Mouse (Mus musculus) limb, embryonic 14.5 days (tissue): ENCODE measurements around the gene Ptpn9. TPM values are rescaled to one million over a fixed set of nuclear protein-coding genes. Genes with fewer than 3 reads are reported as not detected.

ENCODE experiments used
- ATAC-seq: fragments of 200-750 bp; cut with Nextera tagmentation; 2 replicates; pipeline ENCODE4 v1.8.0; 2017; ENCODE audit warnings: low read depth, moderate number of reproducible peaks, moderate TSS enrichment; ENCODE audit not compliant: low FRiP score
- DNase-seq: peaks from one replicate; pipeline ENCODE4 v3.0.0-alpha.2; 2015; ENCODE audit warnings: low spot score
- H3K27ac ChIP-seq: fragments of 300-500 bp; sonication (generic); replicated peaks from 2 replicates; pipeline ENCODE4 v1.5.1; 2014; ENCODE audit warnings: low read depth, mild to moderate bottlenecking, low read length, moderate library complexity, mixed read lengths
- H3K27me3 ChIP-seq: fragments of 300-500 bp; sonication (generic); 2 replicates; pipeline ENCODE4 v1.6.1; 2014; ENCODE audit warnings: low read length, mixed read lengths; ENCODE audit not compliant: control insufficient read depth, insufficient read depth
- H3K36me3 ChIP-seq: fragments of 300-500 bp; sonication (generic); 2 replicates; pipeline ENCODE4 v1.6.1; 2014; ENCODE audit warnings: mild to moderate bottlenecking, low read length, moderate library complexity, mixed read lengths; ENCODE audit not compliant: control insufficient read depth, insufficient read depth
- H3K4me1 ChIP-seq: fragments of 300-500 bp; sonication (generic); 2 replicates; pipeline ENCODE4 v1.6.1; 2014; ENCODE audit warnings: antibody characterized with exemption, low read length, mixed read lengths; ENCODE audit not compliant: control insufficient read depth, insufficient read depth
- H3K4me2 ChIP-seq: fragments of 300-500 bp; sonication (generic); replicated peaks from 2 replicates; pipeline ENCODE4 v1.6.1; 2014; ENCODE audit warnings: low read depth, mild to moderate bottlenecking, low read length, moderate library complexity; ENCODE audit not compliant: severe bottlenecking
- H3K4me3 ChIP-seq: fragments of 300-500 bp; sonication (generic); replicated peaks from 2 replicates; pipeline ENCODE4 v1.5.1; 2014; ENCODE audit warnings: low read length
- H3K9ac ChIP-seq: fragments of 300-500 bp; sonication (generic); 2 replicates; pipeline ENCODE4 v1.6.1; 2014; ENCODE audit warnings: mild to moderate bottlenecking, low read depth, low read length, moderate library complexity; ENCODE audit not compliant: severe bottlenecking
- H3K9me3 ChIP-seq: fragments of 300-500 bp; sonication (generic); 2 replicates; pipeline ENCODE4 v1.6.1; 2016; ENCODE audit warnings: low read length; ENCODE audit not compliant: control insufficient read depth
- POLR2A ChIP-seq: fragments of 200-500 bp; IDR thresholded peaks from 2 replicates; pipeline ENCODE4 v1.8.0; 2012; ENCODE audit warnings: inconsistent platforms, mild to moderate bottlenecking, moderate library complexity, borderline replicate concordance; ENCODE audit not compliant: insufficient read depth, insufficient read length; ENCODE audit errors: extremely low read depth
- WGBS: fragments of 180-500 bp; shearing (Covaris S2); extraction: QIAGEN DNeasy Blood & Tissue Kit; methylation state at CpG from one replicate; pipeline ENCODE4 v1.1.7; 2014; 5-methylcytosine and 5-hydroxymethylcytosine counted together
- polyA plus RNA-seq, 2 experiments: library from polyadenylated mRNA; depleted of rRNA in 1 of 2; stranded (reverse) in 1 of 2; unstranded in 1 of 2; fragments of >200 nt; fragmentation: Nextera tagmentation in 1 of 2; extraction: Ambion mirVana in 1 of 2; gene quantifications; 2 replicates each; pipeline versions ENCODE4 v1.2.1 to v1.2.3; 2012 to 2014

The Ptpn9 gene
- polyA plus RNA-seq, 2 experiments: 38.3 to 41.8 TPM

DNA sequence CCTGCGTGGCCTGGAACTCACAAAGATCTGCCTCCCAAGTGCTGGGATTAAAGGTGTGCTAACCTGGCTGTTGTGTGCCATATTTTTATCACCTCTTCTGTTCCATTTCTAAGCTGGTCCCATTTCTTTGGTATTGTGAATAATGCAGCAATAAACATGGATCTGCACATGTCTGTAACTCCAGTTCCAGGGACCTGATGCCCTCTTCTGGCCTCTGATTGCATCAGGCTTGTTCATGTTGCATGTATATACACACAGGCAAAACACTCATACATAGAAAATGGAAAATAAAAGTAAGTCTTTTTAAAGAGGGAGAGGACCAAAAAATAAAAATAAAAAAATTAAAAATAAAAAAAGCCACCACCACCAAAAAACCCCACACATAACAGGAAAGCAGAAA lies 41.2 kb upstream of the Ptpn9 start:
- Histone ChIP-seq H3K4me3 (no peak overlapping the region), H3K36me3 (0 out of 2 replicates have a peak, but pooled peaks cover 10% of the 10 kb centered on the region), H3K4me2 (no peak overlapping the region), H3K9me3 (no peaks in the 10 kb centered on the region), H3K9ac (no peak overlapping the region), H3K27me3 (no peaks in the 10 kb centered on the region), H3K27ac (no peak overlapping the region), H3K4me1 (peaks cover 12% of the 10 kb centered on the region)
- no peak for TF ChIP-seq POLR2A
- no peak for ATAC-seq
- WGBS: 93% methylated on average over 1 of the region's 1 CpGs
- no peak for DNase-seq

DNA sequence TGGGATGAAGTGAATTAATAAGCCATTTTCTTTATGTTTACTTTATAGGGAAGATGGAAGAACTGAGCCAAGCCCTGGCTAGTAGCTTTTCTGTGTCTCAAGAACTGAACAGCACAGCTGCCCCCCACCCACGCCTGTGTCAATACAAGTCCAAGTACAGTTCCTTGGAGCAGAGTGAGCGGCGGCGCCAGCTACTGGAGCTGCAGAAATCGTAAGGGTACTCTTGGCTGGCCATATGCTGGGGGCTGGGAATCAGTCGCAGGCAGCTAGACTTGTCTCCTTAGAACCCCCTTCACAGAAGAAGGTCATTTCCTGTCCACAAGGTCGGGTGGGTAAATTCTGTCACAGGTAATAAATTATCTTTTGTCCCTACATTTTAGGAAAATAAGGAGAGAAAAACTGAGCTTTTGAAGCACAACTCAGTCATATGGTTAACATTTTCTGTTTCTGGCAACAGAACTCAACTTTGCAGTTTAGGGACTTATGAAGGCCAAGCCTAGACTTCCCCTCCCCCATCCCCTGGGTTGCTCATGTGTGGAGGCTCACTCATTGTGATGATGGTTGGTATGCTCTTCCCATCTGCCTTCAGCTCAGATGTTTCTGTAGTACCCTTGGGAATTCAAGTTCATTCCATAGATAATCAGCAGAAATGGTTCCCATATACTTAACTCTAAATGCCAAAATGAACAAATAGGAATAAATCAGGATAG lies 37.6 kb upstream of the Ptpn9 start:
- DNase-seq: peak; percentile 56
- H3K36me3 ChIP-seq: peaks cover 19% of the 10 kb centered on the region; the same call in 1 of the 2 replicates
- H3K9me3 ChIP-seq: no peaks in the 10 kb centered on the region
- no peak for TF ChIP-seq POLR2A
- no peaks in the 10 kb centered on the region for H3K4me1 ChIP-seq
- WGBS: 56% methylated on average over 7 of the region's 7 CpGs
- ATAC-seq: no peak
- H3K4me3 ChIP-seq: no peak overlapping the region
- H3K27ac ChIP-seq: no peak overlapping the region; the same call in 1 of the 2 replicates
- no peaks in the 10 kb centered on the region for H3K27me3 ChIP-seq
- H3K4me2 ChIP-seq: no peak overlapping the region
- no peak overlapping the region for H3K9ac ChIP-seq

DNA sequence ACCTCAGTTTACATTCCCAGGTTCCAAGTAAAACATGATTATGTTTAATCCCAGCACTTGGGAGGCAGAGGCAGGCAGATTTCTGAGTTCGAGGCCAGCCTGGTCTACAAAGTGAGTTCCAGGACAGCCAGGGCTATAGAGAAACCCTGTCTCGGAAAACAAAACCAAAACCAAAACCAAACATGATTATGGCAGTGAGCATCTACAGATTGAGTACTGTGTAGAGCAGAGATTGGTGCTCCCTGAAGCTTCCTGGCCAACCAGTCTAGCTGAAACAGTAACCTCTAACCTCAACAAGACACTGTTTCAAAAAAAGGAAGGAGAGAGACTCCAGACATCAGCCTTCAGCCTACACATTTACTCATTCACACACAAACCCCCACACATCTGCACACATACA lies 36.0 kb upstream of the Ptpn9 start:
- no peak for DNase-seq

DNA sequence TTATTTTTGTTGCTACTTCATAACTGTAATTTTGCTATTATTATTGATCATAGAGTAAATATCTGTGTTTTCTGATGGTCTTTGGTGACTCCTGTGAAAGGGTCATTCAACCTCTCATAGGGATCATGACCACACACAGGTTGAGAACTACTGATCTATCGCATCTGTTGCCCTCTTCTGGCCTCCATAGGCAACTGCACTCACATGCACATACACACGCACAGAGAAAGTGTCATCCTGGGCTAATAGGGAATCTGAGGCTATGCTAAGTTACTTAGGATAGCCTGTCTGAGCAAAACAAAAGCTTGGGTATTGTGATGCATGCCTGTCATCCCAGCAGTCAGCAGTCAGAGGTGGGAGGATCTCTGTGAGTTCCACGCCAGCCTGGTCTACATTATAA lies 33.1 kb upstream of the Ptpn9 start:
- Histone ChIP-seq H3K9me3 (no peaks in the 10 kb centered on the region), H3K4me3 (no peak overlapping the region), H3K27ac (no peak overlapping the region), H3K36me3 (peaks cover 37% of the 10 kb centered on the region), H3K27me3 (no peaks in the 10 kb centered on the region), H3K4me2 (no peak overlapping the region), H3K4me1 (no peaks in the 10 kb centered on the region), H3K9ac (no peak overlapping the region)
- no peak for ATAC-seq
- 85% methylated on average over 3 of the region's 3 CpGs for WGBS
- DNase-seq: no peak
- no peak for TF ChIP-seq POLR2A

More for the DNA sequence above, 36.0 kb upstream of the Ptpn9 start:
- Histone ChIP-seq H3K27ac (no peak overlapping the region), H3K4me1 (no peaks in the 10 kb centered on the region), H3K4me2 (no peak overlapping the region), H3K9ac (no peak overlapping the region), H3K4me3 (no peak overlapping the region), H3K36me3 (peaks cover 26% of the 10 kb centered on the region; the same call in 1 of the 2 replicates), H3K27me3 (no peaks in the 10 kb centered on the region), H3K9me3 (no peaks in the 10 kb centered on the region)
- ATAC-seq: no peak
- no peak for TF ChIP-seq POLR2A
- 88% methylated on average over 2 of the region's 2 CpGs for WGBS

DNA sequence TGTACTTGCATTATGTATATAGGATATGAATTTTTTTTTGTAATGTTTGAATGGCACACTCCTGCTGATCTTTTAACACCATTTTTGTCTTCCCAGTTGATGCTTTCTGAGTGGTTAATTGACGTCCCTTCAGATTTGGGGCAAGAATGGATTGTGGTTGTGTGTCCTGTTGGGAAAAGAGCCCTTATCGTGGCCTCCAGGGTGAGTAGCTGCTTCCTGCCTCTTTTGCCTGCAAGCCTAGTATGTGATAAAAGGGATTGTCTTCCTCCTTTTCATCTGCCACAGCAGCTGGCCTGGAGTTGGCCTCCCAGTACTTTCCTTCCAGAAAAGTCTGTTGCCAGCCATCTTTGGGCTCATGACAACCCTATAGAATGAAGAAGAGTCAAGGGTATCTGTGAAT lies 24.6 kb upstream of the Ptpn9 start:
- no peak overlapping the region for H3K27ac ChIP-seq
- peaks cover 23% of the 10 kb centered on the region for H3K36me3 ChIP-seq
- no peak overlapping the region for H3K4me3 ChIP-seq
- H3K4me2 ChIP-seq: no peak overlapping the region
- TF ChIP-seq POLR2A: no peak
- no peak overlapping the region for H3K9ac ChIP-seq
- ATAC-seq: no peak
- no peaks in the 10 kb centered on the region for H3K9me3 ChIP-seq
- no peaks in the 10 kb centered on the region for H3K4me1 ChIP-seq
- no peaks in the 10 kb centered on the region for H3K27me3 ChIP-seq
- WGBS: 85% methylated on average over 2 of the region's 2 CpGs
- DNase-seq: no peak
